Mouse (Mus musculus): Measurements from ENCODE around the gene Epha1. TPM values are rescaled to one million over a fixed set of nuclear protein-coding genes. Genes with fewer than 3 reads are reported as not detected.

Gene Epha1
- total RNA-seq (2023), result under 1 TPM in 1 of 2 experiments, not detected in 1; 0.23 TPM

DNA sequence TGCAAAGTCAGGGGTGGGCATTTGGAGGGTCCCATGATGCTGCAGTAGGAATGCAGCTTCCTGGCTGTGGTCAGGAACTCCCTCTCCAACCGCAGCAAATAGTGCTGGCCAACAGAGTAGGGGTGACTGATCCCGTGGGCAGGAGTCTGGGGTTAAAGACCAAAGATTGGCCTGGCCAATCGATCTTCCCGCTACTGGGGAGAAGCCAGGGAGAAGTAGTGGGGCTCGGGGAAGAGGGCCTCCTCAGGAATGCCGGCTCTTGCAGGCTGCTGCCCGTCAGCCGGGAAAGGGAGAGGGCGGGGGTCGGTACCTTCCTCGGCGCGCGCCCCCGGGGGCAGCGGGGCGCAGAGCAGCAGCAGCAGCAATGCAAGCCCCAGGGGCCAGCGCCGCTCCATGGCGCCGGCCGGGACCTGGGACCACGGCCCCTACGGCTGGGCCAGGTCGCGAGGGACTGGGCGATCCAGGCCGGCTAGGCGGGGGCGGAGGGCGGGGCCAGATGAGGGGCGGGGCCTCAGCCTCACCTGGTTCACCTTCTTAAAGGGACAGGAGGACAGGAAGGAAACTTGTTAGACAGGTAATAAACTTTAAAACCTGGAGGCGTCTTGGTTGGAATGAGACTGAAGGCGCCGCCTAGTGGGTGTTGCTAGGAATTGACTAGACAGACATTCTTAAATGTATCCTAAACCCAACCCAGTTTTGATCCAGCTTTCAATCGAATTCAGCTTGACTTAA, at the start of gene Epha1:
Gene Epha1, minus strand, starts transcription at position 453 of the 732 bp plus-strand sequence.

DNA sequence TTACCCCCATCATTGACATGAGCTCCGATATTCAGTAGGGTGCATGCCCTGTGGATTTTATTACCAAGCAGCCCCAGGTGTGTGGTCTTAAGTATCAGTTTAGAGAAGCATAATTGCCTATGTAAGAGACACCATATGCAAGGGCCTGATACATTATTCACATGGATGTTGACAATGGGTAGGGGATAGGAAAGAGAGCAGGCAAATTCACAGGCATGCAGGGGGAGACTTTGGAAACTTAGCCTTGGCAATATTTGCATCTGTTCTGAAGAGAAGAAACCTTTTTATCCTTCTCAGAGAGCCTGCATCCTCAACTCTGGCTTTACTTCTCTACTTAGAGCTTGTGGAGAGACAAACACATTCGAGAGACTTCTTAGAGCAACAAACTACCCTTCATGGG, 32.1 kb upstream of the Epha1 start, which contains the start of gene Tas2r135:
Gene Tas2r135, plus strand, starts transcription at position 301 of the 400 bp plus-strand sequence.

DNA sequence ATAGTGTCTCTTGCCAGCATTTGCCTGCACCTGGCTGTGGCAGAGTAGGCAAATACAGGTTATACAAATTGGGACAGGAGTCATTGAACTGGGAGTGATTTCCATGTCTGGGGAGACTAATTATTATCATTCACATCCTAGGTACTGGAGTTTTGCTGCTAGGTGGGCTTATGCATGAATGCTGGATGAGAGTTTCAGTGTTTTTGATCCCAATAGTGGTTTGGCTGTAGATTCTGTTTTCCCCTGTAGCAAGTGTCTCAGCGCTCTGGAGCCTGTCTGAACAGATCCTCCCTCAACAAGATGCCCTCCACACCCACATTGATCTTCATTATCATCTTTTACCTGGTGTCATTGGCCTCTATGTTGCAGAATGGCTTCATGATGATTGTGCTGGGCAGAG, 26.9 kb upstream of the Epha1 start, which contains the start of gene Tas2r143:
Gene Tas2r143, plus strand, starts transcription at position 301 of the 400 bp plus-strand sequence.

DNA sequence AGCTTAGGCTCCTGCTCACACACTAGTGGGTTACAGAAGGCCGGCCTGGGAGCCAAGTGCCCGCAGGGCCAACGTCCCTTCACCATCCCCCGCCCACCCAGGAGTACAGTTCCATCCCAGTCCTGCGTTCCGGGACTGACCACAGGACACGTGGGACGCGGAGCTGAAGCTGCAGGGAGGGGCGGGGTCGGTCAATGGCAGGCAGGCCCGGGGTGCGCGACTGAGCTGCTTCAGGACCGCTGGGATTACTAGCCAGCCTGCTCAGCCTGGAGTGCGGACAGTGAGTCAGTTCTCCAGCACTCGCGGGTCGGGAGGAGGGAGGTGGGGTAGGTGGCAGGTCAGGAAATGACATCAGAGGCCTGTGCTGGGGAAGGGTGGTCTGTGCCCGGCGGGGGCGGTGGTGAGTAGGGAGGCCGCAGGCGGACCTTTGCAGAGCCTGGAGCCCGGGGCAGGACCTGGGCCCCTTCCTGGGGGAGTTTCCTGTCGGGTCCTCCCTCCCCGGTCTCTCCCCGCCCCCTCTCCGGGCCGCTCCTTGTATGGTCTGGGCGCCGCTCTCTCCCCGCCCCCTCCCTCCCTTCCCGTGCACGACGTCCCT, 23.5 kb downstream of the Epha1 start, which contains the start of gene Zyx:
Gene Zyx, plus strand, starts transcription at position 205 of the 595 bp plus-strand sequence.

DNA sequence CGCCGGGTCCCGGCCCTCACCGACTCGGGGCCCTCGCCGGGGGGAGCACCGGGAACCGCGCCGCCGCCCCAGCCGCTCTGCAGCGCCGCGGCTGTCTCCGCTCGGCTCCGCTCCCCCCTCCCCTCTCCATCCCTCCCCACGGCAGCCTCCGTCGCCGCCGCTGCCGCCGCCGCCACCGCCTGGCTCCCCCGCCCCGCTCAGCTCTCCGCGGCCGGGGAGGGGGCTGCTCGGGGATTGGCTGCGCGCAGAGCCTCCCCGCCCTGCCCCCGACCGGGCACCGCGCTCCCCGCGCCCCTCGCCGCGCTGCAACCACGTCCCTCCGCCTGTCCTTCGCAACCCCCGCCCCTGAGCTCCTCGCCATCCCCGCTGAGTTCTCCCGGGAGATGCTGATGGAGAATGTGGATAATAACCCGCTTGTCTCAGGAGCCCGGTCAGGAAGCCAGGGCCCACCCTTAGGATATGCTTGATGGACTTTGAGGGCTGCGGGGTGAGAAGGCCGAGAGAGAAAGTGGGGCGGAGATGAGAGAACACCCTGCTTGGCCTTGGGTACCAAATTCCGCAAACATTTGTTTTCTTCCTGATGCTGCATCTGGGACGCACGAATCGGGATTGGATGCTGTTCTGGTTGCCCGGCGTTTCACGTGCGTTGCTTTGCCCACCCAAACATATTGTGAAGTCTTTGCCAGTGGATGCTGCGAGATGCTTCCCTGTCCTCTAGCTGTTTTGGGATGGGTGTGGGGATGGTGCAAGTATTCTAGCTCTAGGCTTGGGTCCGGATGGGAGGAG, 48.4 kb downstream of the Epha1 start, which contains the start of gene Fam131b:
Gene Fam131b, minus strand, starts transcription at position 162 of the 786 bp plus-strand sequence.

Other genes with a start within 250 kb of the Epha1 start
- not detected for gene Tas2r139, start 232.3 kb downstream of the Epha1 start, total RNA-seq (2023)
- not detected for gene Tas2r144, start 157.9 kb downstream of the Epha1 start, total RNA-seq (2023)
- gene Gstk1, start 127.3 kb downstream of the Epha1 start, total RNA-seq (2023), result 10 to 100 TPM in 1 of 2 experiments, 1 to 10 TPM in 1; 7.4 to 11.6 TPM
- gene Tmem139, start 111.3 kb downstream of the Epha1 start, total RNA-seq (2023), result not detected
- gene Casp2, start 108.3 kb downstream of the Epha1 start, total RNA-seq (2023), result 100 to 1,000 TPM; 102 to 106 TPM
- gene Clcn1, start 86.6 kb downstream of the Epha1 start, total RNA-seq (2023), result 1 to 10 TPM; 1.4 to 1.5 TPM
- under 1 TPM; 0.35 to 0.53 TPM for gene Fam131b, start 48.6 kb downstream of the Epha1 start, total RNA-seq (2023)
- 100 to 1,000 TPM; 169 to 198 TPM for gene Zyx, start 23.6 kb downstream of the Epha1 start, total RNA-seq (2023)
- 1 to 10 TPM in 1 of 2 experiments, not detected in 1; 2.5 TPM for gene Tas2r143, start 27.0 kb upstream of the Epha1 start, total RNA-seq (2023)
- under 1 TPM in 1 of 2 experiments, not detected in 1; 0.71 TPM for gene Tas2r135, start 32.2 kb upstream of the Epha1 start, total RNA-seq (2023)
- under 1 TPM in 1 of 2 experiments, not detected in 1; 0.86 TPM for gene Tas2r126, start 61.3 kb upstream of the Epha1 start, total RNA-seq (2023)
- gene Olfr458, start 91.9 kb upstream of the Epha1 start, total RNA-seq (2023), result not detected
- not detected for gene Olfr457, start 103.1 kb upstream of the Epha1 start, total RNA-seq (2023)
- not detected for gene Olfr456, start 113.9 kb upstream of the Epha1 start, total RNA-seq (2023)
- gene Olfr455, start 174.3 kb upstream of the Epha1 start, total RNA-seq (2023), result not detected
- gene Tcaf3, start 224.4 kb upstream of the Epha1 start, total RNA-seq (2023), result not detected

All from T-cell, adult 66 days (primary cell).